ENCODE assay signal across 11 mouse cellular contexts in genomic region chr19:5834260-5834925, GRCm38 (mm10). TPM values are rescaled to one million over a fixed set of nuclear protein-coding genes. Genes with fewer than 3 reads are reported as not detected.
DNase-seq lines count a peak whose midpoint lies in the region; ATAC-seq and TF ChIP-seq lines count a peak whose summit lies in the region.
"Had no signal": no experiment of that assay in that cellular context is flagged by ENCODE, and none has a peak within 500 bp of the region (broad histone marks: within the 10 kb centered on the region; RNA-seq: fewer than 3 reads in every experiment).

No protein-coding gene starts in this region.

- H3K9me3 ChIP-seq in liver, embryonic 12.5 days (replicated peaks): no peaks in the 10 kb centered on the region
- H3K9me3 ChIP-seq: midbrain, embryonic 10.5 days had no signal

- 0 out of 2 replicates have a peak, but pooled peaks have one; percentile 9 for TF ChIP-seq CTCF in kidney, adult 2 months (conservative IDR thresholded peaks at IDR 0.05; ENCODE audit: insufficient read depth, insufficient read length, low read depth, low read length)

- H3K27ac ChIP-seq in kidney, adult 2 months (ENCODE audit: insufficient read depth, low read depth, low read length): peak overlapping the region; percentile 33
- H3K27ac ChIP-seq in liver, embryonic 12.5 days: peak overlapping the region; percentile 50
- H3K27ac ChIP-seq: midbrain, embryonic 10.5 days had no signal

- H3K4me1 ChIP-seq in kidney, adult 2 months (ENCODE audit: control insufficient read depth, insufficient read depth, low read length): peaks cover 42% of the 10 kb centered on the region
- peaks cover 23% of the 10 kb centered on the region; the same call in 1 of the 2 replicates for H3K4me1 ChIP-seq in liver, embryonic 12.5 days

- peak; percentile 78 for DNase-seq in kidney, adult 2 months
- no peak for DNase-seq in kidney, postnatal 4 days
- peak; percentile 53 for DNase-seq in adipocyte (ENCODE audit: low spot score)
- peak; percentile 16 for DNase-seq in adrenal gland, postnatal 25 days
- DNase-seq in right cerebral cortex, adult 2 months (ENCODE audit: low spot score in 2 of 2): no peak
- DNase-seq in layer of hippocampus, adult 9-10 months (ENCODE audit: low spot score): no peak
- DNase-seq in heart, postnatal 4 days: no peak
- DNase-seq: embryo, embryonic 11 days; right cerebral cortex, adult 18-20 months had no signal

- ATAC-seq in liver, embryonic 12.5 days: no peak

- H3K36me3 ChIP-seq in kidney, adult 2 months (ENCODE audit: control insufficient read depth, insufficient read depth, low read length): no peaks in the 10 kb centered on the region
- no peaks in the 10 kb centered on the region for H3K36me3 ChIP-seq in liver, embryonic 12.5 days
- H3K36me3 ChIP-seq: midbrain, embryonic 10.5 days had no signal

- H3K27me3 ChIP-seq in kidney, adult 2 months (replicated peaks; ENCODE audit: control insufficient read depth, insufficient read depth, low read length): no peaks in the 10 kb centered on the region
- no peaks in the 10 kb centered on the region for H3K27me3 ChIP-seq in liver, embryonic 12.5 days (replicated peaks)

- 47% methylated on average over 12 of the region's 12 CpGs for WGBS in kidney, adult 2 months
- WGBS in liver, embryonic 12.5 days (ENCODE audit: insufficient replicate concordance): 75% methylated on average over 12 of the region's 12 CpGs

- no peak overlapping the region for H3K4me2 ChIP-seq in liver, embryonic 12.5 days

- peak; percentile 51 for TF ChIP-seq POLR2A in kidney, adult 2 months (IDR thresholded peaks at IDR 0.05; ENCODE audit: low read depth, low read length)

- H3K9ac ChIP-seq in liver, embryonic 12.5 days: no peak overlapping the region

- H3K4me3 ChIP-seq in kidney, adult 2 months (ENCODE audit: insufficient read depth, low read depth, low read length): no peak overlapping the region
- no peak overlapping the region for H3K4me3 ChIP-seq in liver, embryonic 12.5 days
- H3K4me3 ChIP-seq: midbrain, embryonic 10.5 days had no signal

RNA-seq across cellular contexts. Expression of gene Frmd8, which starts 40.7 kb away (rescaled TPM):
- polyA plus RNA-seq in kidney, adult 2 months (2012; rRNA removed): 18.5 and 23.1 TPM in 2 replicates
- total RNA-seq in adrenal gland, postnatal 25 days (2021): 40.4 and 63.3 TPM in 2 replicates
- 22.1 and 24.2 TPM in 2 replicates for polyA plus RNA-seq in liver, embryonic 12.5 days (2016; fragmentation: Nextera tagmentation; extraction: Ambion mirVana)
- 10 to 100 TPM; 18.6 to 20.9 TPM for total RNA-seq in heart, postnatal 4 days (2021)

RNA-seq across cellular contexts. Expression of gene Slc25a45, which starts 43.2 kb away (rescaled TPM):
- polyA plus RNA-seq in kidney, adult 2 months (2012; rRNA removed): 52.7 and 63.4 TPM in 2 replicates
- total RNA-seq in adrenal gland, postnatal 25 days (2021): 39.1 and 39.7 TPM in 2 replicates
- polyA plus RNA-seq in liver, embryonic 12.5 days (2016; fragmentation: Nextera tagmentation; extraction: Ambion mirVana): 7.5 and 7.7 TPM in 2 replicates
- 1 to 10 TPM; 5.4 to 6.2 TPM for total RNA-seq in heart, postnatal 4 days (2021)

RNA-seq across cellular contexts. Expression of gene Tigd3, which starts 59.6 kb away (rescaled TPM):
- 0.52 and 0.73 TPM in 2 replicates for polyA plus RNA-seq in kidney, adult 2 months (2012; rRNA removed)
- 1.3 and 2.0 TPM in 2 replicates for total RNA-seq in adrenal gland, postnatal 25 days (2021)
- polyA plus RNA-seq in liver, embryonic 12.5 days (2016; fragmentation: Nextera tagmentation; extraction: Ambion mirVana): 3.2 and 3.5 TPM in 2 replicates
- 1 to 10 TPM; 2.0 TPM for total RNA-seq in heart, postnatal 4 days (2021)

Comparison
In these comparisons a context has a peak if more than half of its experiments do, and no peak if none do; other contexts are left out.
1. DNase-seq: peak in kidney, adult 2 months (single experiment), adipocyte (single experiment) and adrenal gland, postnatal 25 days (single experiment); none in kidney, postnatal 4 days (0 of 2), right cerebral cortex, adult 2 months (0 of 2), layer of hippocampus, adult 9-10 months (single experiment) and heart, postnatal 4 days (single experiment).